Mouse (Mus musculus) E14TG2a.4 (cell line): Measurements from ENCODE around the gene Fbxo21.

Source experiments
- CTCF ChIP-seq: conservative IDR thresholded peaks from 2 replicates; pipeline ENCODE4 v1.5.1; 2014; ENCODE audit warnings: low read length
- NANOG ChIP-seq: IDR thresholded peaks from 2 replicates; pipeline ENCODE4 v1.6.1; 2014; ENCODE audit warnings: borderline replicate concordance, low read length, mixed read lengths

GRCm38 (mm10) chr5:118010872-118011271, 34.3 kb downstream of the Fbxo21 start:
- no peak for TF ChIP-seq CTCF
- no peak for TF ChIP-seq NANOG
